Mouse (Mus musculus): ENCODE measurements around the gene Ptgs2. TPM values are rescaled to one million over a fixed set of nuclear protein-coding genes. Genes with fewer than 3 reads are reported as not detected.

Gene Ptgs2
- polyA plus RNA-seq, 1 experiment: 4.0 TPM

DNA sequence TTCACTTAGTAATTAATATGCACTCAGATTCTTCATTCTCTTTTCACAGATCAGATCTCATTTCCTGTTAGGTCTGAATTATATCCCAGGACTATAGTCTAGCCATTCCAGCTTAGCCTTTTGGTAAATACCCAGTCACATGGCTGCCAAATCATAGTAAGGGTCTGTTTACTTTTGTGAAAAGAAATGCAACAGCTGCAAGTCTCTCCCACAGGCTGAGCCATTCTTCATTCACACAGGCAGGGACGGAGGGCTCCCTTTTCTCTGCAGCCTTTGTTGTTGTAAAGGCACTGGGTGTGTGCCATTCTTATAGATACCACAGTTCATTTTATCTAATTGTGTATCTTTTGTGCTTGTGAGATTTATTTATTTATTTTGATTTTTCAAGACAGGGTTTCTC is 9.6 kb upstream of the Ptgs2 start:
- H3K9me3 ChIP-seq (replicated peaks; ENCODE audit: control insufficient read depth, insufficient read depth, low read length, poor library complexity, severe bottlenecking): peaks cover 2% of the 10 kb centered on the region
- no peak overlapping the region for H3K4me3 ChIP-seq (ENCODE audit: low read depth, low read length)
- H3K36me3 ChIP-seq (ENCODE audit: control insufficient read depth, insufficient read depth, low read length, poor library complexity, severe bottlenecking): no peaks in the 10 kb centered on the region
- no peak overlapping the region for H3K9ac ChIP-seq (ENCODE audit: low read depth, poor library complexity, severe bottlenecking)
- no peaks in the 10 kb centered on the region for H3K4me1 ChIP-seq (ENCODE audit: control insufficient read depth, insufficient read depth, low read length)
- no peak overlapping the region for H3K27ac ChIP-seq (ENCODE audit: insufficient read depth, low read length)
- H3K27me3 ChIP-seq (ENCODE audit: control insufficient read depth, insufficient read depth, low read length, poor library complexity, severe bottlenecking): no peaks in the 10 kb centered on the region
- TF ChIP-seq CTCF (IDR thresholded peaks at IDR 0.05; ENCODE audit: low read depth, low read length) (no peak), POLR2A (IDR thresholded peaks at IDR 0.05; ENCODE audit: insufficient read depth, low read length) (no peak), EP300 (IDR thresholded peaks at IDR 0.05; ENCODE audit: insufficient read depth, low read depth, low read length) (no peak)

DNA sequence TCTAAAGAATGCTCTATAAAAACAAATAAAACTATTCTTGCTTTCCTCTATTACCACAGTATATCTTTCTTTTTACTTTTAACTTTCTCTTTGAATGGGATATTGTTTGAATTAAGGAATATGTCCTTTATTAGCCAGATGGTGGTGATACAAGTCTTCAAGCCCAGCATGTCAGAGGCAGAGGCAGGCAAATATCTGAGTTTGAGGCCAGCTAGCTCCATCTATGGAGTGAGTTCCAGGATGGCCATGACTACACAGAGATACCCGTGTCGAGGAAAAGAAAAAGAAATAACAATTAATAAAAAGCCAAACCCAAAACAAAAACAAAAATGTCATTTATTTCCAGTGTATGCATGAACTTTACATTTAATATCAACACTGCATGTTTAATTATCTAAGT is 2.8 kb upstream of the Ptgs2 start:
- no peaks in the 10 kb centered on the region for H3K4me1 ChIP-seq (ENCODE audit: control insufficient read depth, insufficient read depth, low read length)
- no peak overlapping the region for H3K9ac ChIP-seq (ENCODE audit: low read depth, poor library complexity, severe bottlenecking)
- no peaks in the 10 kb centered on the region for H3K27me3 ChIP-seq (ENCODE audit: control insufficient read depth, insufficient read depth, low read length, poor library complexity, severe bottlenecking)
- H3K36me3 ChIP-seq (ENCODE audit: control insufficient read depth, insufficient read depth, low read length, poor library complexity, severe bottlenecking): no peaks in the 10 kb centered on the region
- TF ChIP-seq EP300 (IDR thresholded peaks at IDR 0.05; ENCODE audit: insufficient read depth, low read depth, low read length): no peak
- no peak for TF ChIP-seq POLR2A (IDR thresholded peaks at IDR 0.05; ENCODE audit: insufficient read depth, low read length)
- TF ChIP-seq CTCF (IDR thresholded peaks at IDR 0.05; ENCODE audit: low read depth, low read length): no peak
- H3K27ac ChIP-seq (ENCODE audit: insufficient read depth, low read length): no peak overlapping the region
- no peaks in the 10 kb centered on the region; the same call in 1 of the 2 replicates for H3K9me3 ChIP-seq (replicated peaks; ENCODE audit: control insufficient read depth, insufficient read depth, low read length, poor library complexity, severe bottlenecking)
- H3K4me3 ChIP-seq (ENCODE audit: low read depth, low read length): no peak overlapping the region

DNA sequence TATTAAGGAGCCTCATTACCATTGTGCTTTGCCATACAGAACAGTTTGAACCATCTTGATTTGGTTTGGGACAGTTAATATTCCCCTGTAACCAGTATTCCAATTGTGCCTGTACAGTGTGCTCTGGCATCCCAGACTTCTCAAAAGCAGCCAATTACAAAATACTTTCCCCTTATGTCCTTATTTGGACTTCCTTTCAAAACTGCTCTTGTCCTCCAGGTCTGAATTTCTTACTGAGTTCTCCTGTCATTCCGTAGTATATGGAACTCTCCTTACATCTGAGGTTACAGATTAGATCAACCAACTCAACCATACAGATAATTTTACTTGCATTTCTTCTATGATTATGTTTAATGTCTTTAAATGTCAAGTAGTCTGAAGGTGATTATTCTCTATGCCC is 2.1 kb upstream of the Ptgs2 start:
- Histone ChIP-seq H3K9me3 (replicated peaks; ENCODE audit: control insufficient read depth, insufficient read depth, low read length, poor library complexity, severe bottlenecking) (no peaks in the 10 kb centered on the region; the same call in 1 of the 2 replicates), H3K36me3 (ENCODE audit: control insufficient read depth, insufficient read depth, low read length, poor library complexity, severe bottlenecking) (no peaks in the 10 kb centered on the region), H3K4me1 (ENCODE audit: control insufficient read depth, insufficient read depth, low read length) (no peaks in the 10 kb centered on the region), H3K4me3 (ENCODE audit: low read depth, low read length) (no peak overlapping the region), H3K27me3 (ENCODE audit: control insufficient read depth, insufficient read depth, low read length, poor library complexity, severe bottlenecking) (no peaks in the 10 kb centered on the region), H3K9ac (ENCODE audit: low read depth, poor library complexity, severe bottlenecking) (no peak overlapping the region), H3K27ac (ENCODE audit: insufficient read depth, low read length) (no peak overlapping the region)
- TF ChIP-seq CTCF (IDR thresholded peaks at IDR 0.05; ENCODE audit: low read depth, low read length): no peak
- TF ChIP-seq EP300 (IDR thresholded peaks at IDR 0.05; ENCODE audit: insufficient read depth, low read depth, low read length): no peak
- no peak for TF ChIP-seq POLR2A (IDR thresholded peaks at IDR 0.05; ENCODE audit: insufficient read depth, low read length)

DNA sequence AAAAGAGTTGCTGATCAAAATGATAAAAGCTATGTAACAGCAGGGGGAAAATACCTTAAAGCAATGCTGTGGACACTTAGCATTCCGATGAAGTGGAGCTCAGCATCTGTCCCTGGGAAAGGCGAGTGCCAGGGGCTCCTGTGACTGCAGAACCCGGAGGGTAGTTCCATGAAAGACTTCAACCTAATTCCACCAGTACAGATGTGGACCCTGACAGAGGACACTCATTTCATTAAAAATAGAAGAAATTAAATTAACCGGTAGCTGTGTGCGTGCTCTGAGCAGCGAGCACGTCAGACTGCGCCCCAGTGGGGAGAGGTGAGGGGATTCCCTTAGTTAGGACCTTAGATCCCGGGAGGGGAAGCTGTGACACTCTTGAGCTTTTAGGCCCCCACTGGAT is 457 bp upstream of the Ptgs2 start:
- TF ChIP-seq CTCF (IDR thresholded peaks at IDR 0.05; ENCODE audit: low read depth, low read length) (no peak), EP300 (IDR thresholded peaks at IDR 0.05; ENCODE audit: insufficient read depth, low read depth, low read length) (no peak), POLR2A (IDR thresholded peaks at IDR 0.05; ENCODE audit: insufficient read depth, low read length) (no peak)
- no peak overlapping the region for H3K27ac ChIP-seq (ENCODE audit: insufficient read depth, low read length)
- H3K27me3 ChIP-seq (ENCODE audit: control insufficient read depth, insufficient read depth, low read length, poor library complexity, severe bottlenecking): no peaks in the 10 kb centered on the region
- peak overlapping the region; percentile 48 for H3K4me3 ChIP-seq (ENCODE audit: low read depth, low read length)
- no peaks in the 10 kb centered on the region for H3K36me3 ChIP-seq (ENCODE audit: control insufficient read depth, insufficient read depth, low read length, poor library complexity, severe bottlenecking)
- no peaks in the 10 kb centered on the region for H3K9me3 ChIP-seq (replicated peaks; ENCODE audit: control insufficient read depth, insufficient read depth, low read length, poor library complexity, severe bottlenecking)
- H3K4me1 ChIP-seq (ENCODE audit: control insufficient read depth, insufficient read depth, low read length): no peaks in the 10 kb centered on the region
- peak overlapping the region; percentile 31; the same call in 1 of the 2 replicates for H3K9ac ChIP-seq (ENCODE audit: low read depth, poor library complexity, severe bottlenecking)

DNA sequence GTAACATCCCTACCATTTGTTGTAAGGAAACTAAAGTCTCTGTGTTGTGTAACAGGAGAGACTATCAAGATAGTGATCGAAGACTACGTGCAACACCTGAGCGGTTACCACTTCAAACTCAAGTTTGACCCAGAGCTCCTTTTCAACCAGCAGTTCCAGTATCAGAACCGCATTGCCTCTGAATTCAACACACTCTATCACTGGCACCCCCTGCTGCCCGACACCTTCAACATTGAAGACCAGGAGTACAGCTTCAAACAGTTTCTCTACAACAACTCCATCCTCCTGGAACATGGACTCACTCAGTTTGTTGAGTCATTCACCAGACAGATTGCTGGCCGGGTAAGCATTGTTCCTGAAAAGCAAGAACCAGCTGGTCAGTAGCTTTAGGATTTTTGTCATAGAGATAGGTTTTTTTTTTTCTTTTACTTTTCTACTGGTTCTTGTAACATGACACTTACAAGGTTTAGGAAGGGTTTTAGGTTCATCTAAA is 4.4 kb downstream of the Ptgs2 start:
- Histone ChIP-seq H3K4me1 (ENCODE audit: control insufficient read depth, insufficient read depth, low read length) (no peaks in the 10 kb centered on the region), H3K27me3 (ENCODE audit: control insufficient read depth, insufficient read depth, low read length, poor library complexity, severe bottlenecking) (no peaks in the 10 kb centered on the region), H3K9me3 (replicated peaks; ENCODE audit: control insufficient read depth, insufficient read depth, low read length, poor library complexity, severe bottlenecking) (no peaks in the 10 kb centered on the region), H3K4me3 (ENCODE audit: low read depth, low read length) (no peak overlapping the region), H3K36me3 (ENCODE audit: control insufficient read depth, insufficient read depth, low read length, poor library complexity, severe bottlenecking) (no peaks in the 10 kb centered on the region), H3K27ac (ENCODE audit: insufficient read depth, low read length) (no peak overlapping the region), H3K9ac (ENCODE audit: low read depth, poor library complexity, severe bottlenecking) (no peak overlapping the region)
- TF ChIP-seq CTCF (IDR thresholded peaks at IDR 0.05; ENCODE audit: low read depth, low read length) (no peak), EP300 (IDR thresholded peaks at IDR 0.05; ENCODE audit: insufficient read depth, low read depth, low read length) (no peak), POLR2A (IDR thresholded peaks at IDR 0.05; ENCODE audit: insufficient read depth, low read length) (no peak)

DNA sequence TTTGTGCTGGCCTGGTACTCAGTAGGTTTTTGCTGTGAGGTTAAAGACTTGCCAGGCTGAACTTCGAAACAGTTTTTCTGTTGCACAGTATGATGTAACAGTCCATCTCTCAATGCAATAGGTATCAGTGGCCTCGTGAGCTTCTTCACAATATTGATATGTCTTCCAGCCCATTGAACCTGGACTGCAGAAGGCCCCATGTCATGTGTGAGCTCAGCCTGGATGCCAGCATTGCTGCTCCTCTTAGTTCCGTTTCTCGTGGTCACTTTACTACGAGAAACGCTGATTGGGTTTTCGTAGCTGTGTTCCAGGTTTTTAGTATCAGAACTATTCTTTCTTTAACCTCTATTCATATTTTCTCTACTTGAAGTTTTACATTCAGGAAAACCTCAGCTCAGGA is 6.9 kb downstream of the Ptgs2 start:
- TF ChIP-seq EP300 (IDR thresholded peaks at IDR 0.05; ENCODE audit: insufficient read depth, low read depth, low read length) (no peak), CTCF (IDR thresholded peaks at IDR 0.05; ENCODE audit: low read depth, low read length) (no peak), POLR2A (IDR thresholded peaks at IDR 0.05; ENCODE audit: insufficient read depth, low read length) (no peak)
- H3K27ac ChIP-seq (ENCODE audit: insufficient read depth, low read length): no peak overlapping the region
- H3K4me3 ChIP-seq (ENCODE audit: low read depth, low read length): no peak overlapping the region
- H3K27me3 ChIP-seq (ENCODE audit: control insufficient read depth, insufficient read depth, low read length, poor library complexity, severe bottlenecking): no peaks in the 10 kb centered on the region
- H3K4me1 ChIP-seq (ENCODE audit: control insufficient read depth, insufficient read depth, low read length): no peaks in the 10 kb centered on the region
- no peaks in the 10 kb centered on the region for H3K9me3 ChIP-seq (replicated peaks; ENCODE audit: control insufficient read depth, insufficient read depth, low read length, poor library complexity, severe bottlenecking)
- no peak overlapping the region for H3K9ac ChIP-seq (ENCODE audit: low read depth, poor library complexity, severe bottlenecking)
- no peaks in the 10 kb centered on the region for H3K36me3 ChIP-seq (ENCODE audit: control insufficient read depth, insufficient read depth, low read length, poor library complexity, severe bottlenecking)

Data from ES-Bruce4 (cell line).